Mouse (Mus musculus) cerebellum, adult 2 months (tissue): ENCODE measurements at regions not wholly inside any gene's neighbourhood (a gene's known extent, or its start where the extent isn't known, plus 50 kb on each side); places are given as distances from the start of the nearest gene placed in this dataset.

Experiments used
- DNase-seq, 2 experiments: peaks; one replicate each; pipeline ENCODE4 v3.0.0; 2021
- H3K27ac ChIP-seq: fragments of 200-500 bp; 2 replicates; pipeline ENCODE4 v1.5.1; 2012; ENCODE audit warnings: low read length, control low read depth, inconsistent platforms; ENCODE audit not compliant: insufficient read depth
- H3K27me3 ChIP-seq: fragments of 200-500 bp; 2 replicates; pipeline ENCODE4 v1.6.1; 2012; ENCODE audit warnings: inconsistent platforms, mild to moderate bottlenecking, low read length, moderate library complexity; ENCODE audit not compliant: control insufficient read depth, insufficient read depth
- H3K4me1 ChIP-seq: fragments of 200-500 bp; 2 replicates; pipeline ENCODE4 v1.6.1; 2011; ENCODE audit warnings: low read length; ENCODE audit not compliant: control insufficient read depth, insufficient read depth
- H3K4me3 ChIP-seq: fragments of 200-500 bp; replicated peaks from 2 replicates; pipeline ENCODE3; 2011; ENCODE audit warnings: mild to moderate bottlenecking, low read depth, low read length, control low read depth; ENCODE audit not compliant: insufficient read depth
- CTCF ChIP-seq: fragments of 200-500 bp; IDR thresholded peaks from 2 replicates; pipeline ENCODE4 v1.5.1; 2011; ENCODE audit warnings: low read depth, mild to moderate bottlenecking, control low read depth, low read length, moderate library complexity, borderline replicate concordance; ENCODE audit not compliant: insufficient read depth
- POLR2A ChIP-seq: fragments of 200-500 bp; IDR thresholded peaks from 2 replicates; pipeline ENCODE4 v1.6.1; 2011; ENCODE audit warnings: low read length, control low read depth, borderline replicate concordance; ENCODE audit not compliant: insufficient read depth
- WGBS: fragments of 180-500 bp; shearing (Covaris S2); methylation state at CpG from one replicate; pipeline ENCODE4 v1.1.7; 2018; 5-methylcytosine and 5-hydroxymethylcytosine counted together

GRCm38 (mm10) chr4:54838111-54838510 lies 106.7 kb upstream of the Zfp462 start:
- Histone ChIP-seq H3K27ac (no peak overlapping the region), H3K27me3 (no peaks in the 10 kb centered on the region), H3K4me1 (peaks cover 21% of the 10 kb centered on the region), H3K4me3 (no peak overlapping the region)
- TF ChIP-seq CTCF, result no peak
- no peak for TF ChIP-seq POLR2A
- DNase-seq, result no peak
- WGBS, result 74% methylated on average over 5 of the region's 5 CpGs

- Histone ChIP-seq H3K27me3 (no peaks in the 10 kb centered on the region), H3K4me1 (peaks cover 21% of the 10 kb centered on the region), H3K4me3 (no peak overlapping the region), H3K27ac (no peak overlapping the region)
- 76% methylated on average over 3 of the region's 3 CpGs for WGBS
- no peak for DNase-seq
- no peak for TF ChIP-seq CTCF
These were observed 106.1 kb upstream of the Zfp462 start for GRCm38 (mm10) chr4:54838794-54839193.

- H3K4me3 ChIP-seq, result no peak overlapping the region
- H3K27ac ChIP-seq, result no peak overlapping the region
- 85% methylated on average over 7 of the region's 7 CpGs for WGBS
- no peaks in the 10 kb centered on the region for H3K4me1 ChIP-seq
- no peaks in the 10 kb centered on the region for H3K27me3 ChIP-seq
- DNase-seq, result no peak
- TF ChIP-seq CTCF, result no peak
- TF ChIP-seq POLR2A, result no peak
These were observed 91.6 kb upstream of the Zfp462 start for GRCm38 (mm10) chr4:54852991-54853925.

GRCm38 (mm10) chr4:54858604-54859003 lies 86.2 kb upstream of the Zfp462 start:
- Histone ChIP-seq H3K27ac (no peak overlapping the region), H3K4me1 (no peaks in the 10 kb centered on the region), H3K27me3 (no peaks in the 10 kb centered on the region), H3K4me3 (no peak overlapping the region)
- TF ChIP-seq POLR2A (no peak), CTCF (no peak)
- DNase-seq, result no peak
- 98% methylated on average over 3 of the region's 3 CpGs for WGBS

GRCm38 (mm10) chr4:54866062-54866461 lies 78.8 kb upstream of the Zfp462 start:
- H3K27ac ChIP-seq, result no peak overlapping the region
- TF ChIP-seq CTCF (no peak), POLR2A (no peak)
- DNase-seq, result no peak
- 39% methylated on average over 2 of the region's 2 CpGs for WGBS
- H3K4me1 ChIP-seq, result no peaks in the 10 kb centered on the region
- H3K4me3 ChIP-seq, result no peak overlapping the region
- H3K27me3 ChIP-seq, result no peaks in the 10 kb centered on the region

GRCm38 (mm10) chr4:54874136-54874827 lies 70.6 kb upstream of the Zfp462 start:
- no peak for TF ChIP-seq CTCF
- no peak for TF ChIP-seq POLR2A
- WGBS, result 78% methylated on average over 13 of the region's 13 CpGs
- H3K4me1 ChIP-seq, result no peaks in the 10 kb centered on the region
- no peak for DNase-seq
- no peaks in the 10 kb centered on the region for H3K27me3 ChIP-seq
- H3K4me3 ChIP-seq, result no peak overlapping the region
- no peak overlapping the region for H3K27ac ChIP-seq

- TF ChIP-seq POLR2A (no peak), CTCF (no peak)
- Histone ChIP-seq H3K27ac (no peak overlapping the region), H3K4me3 (no peak overlapping the region), H3K4me1 (no peaks in the 10 kb centered on the region), H3K27me3 (no peaks in the 10 kb centered on the region)
- WGBS, result 79% methylated on average over 8 of the region's 8 CpGs
- no peak for DNase-seq
These were observed 69.3 kb upstream of the Zfp462 start for GRCm38 (mm10) chr4:54875506-54875905.

- no peaks in the 10 kb centered on the region for H3K4me1 ChIP-seq
- H3K27ac ChIP-seq, result no peak overlapping the region
- H3K27me3 ChIP-seq, result no peaks in the 10 kb centered on the region
- DNase-seq, result no peak
- no peak for TF ChIP-seq CTCF
- no peak for TF ChIP-seq POLR2A
- H3K4me3 ChIP-seq, result no peak overlapping the region
- WGBS, result 41% methylated on average over 2 of the region's 2 CpGs
These were observed 67.5 kb upstream of the Zfp462 start for GRCm38 (mm10) chr4:54877361-54877760.
